Mouse (Mus musculus): ENCODE measurements around the gene Pla2g4e.

DNA sequence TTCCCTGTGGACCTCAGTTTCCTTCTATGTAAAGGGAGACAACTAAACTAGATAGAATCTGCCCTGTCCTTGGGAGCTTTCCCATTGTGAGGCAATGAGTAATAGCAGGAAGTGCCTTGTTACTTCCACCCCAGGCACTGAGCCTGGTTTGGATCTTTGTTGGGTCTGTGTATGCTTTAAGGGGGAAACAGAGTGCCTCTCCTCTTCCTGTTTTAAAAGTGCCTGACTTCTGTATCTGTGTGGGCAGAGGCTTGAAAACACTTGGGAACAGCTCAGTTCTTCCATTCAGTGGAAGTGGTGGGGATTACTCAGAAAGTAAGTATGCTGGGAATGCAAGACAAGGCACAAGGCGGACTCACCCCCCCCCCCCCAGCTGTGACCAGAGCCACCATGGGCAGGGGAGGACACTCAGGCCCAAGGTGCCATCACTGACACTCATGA lies 116.5 kb downstream of the Pla2g4e start:
- no peak for TF ChIP-seq POLR2A (IDR thresholded peaks at IDR 0.05; ENCODE audit: insufficient read depth, low read length)
- TF ChIP-seq EP300 (IDR thresholded peaks at IDR 0.05; ENCODE audit: insufficient read depth, low read depth, low read length): no peak

Data from ES-Bruce4 (cell line).